Mouse (Mus musculus) brain, embryonic 14.5 days (tissue): ENCODE results near the gene Commd2.

Experiments
- CTCF ChIP-seq: fragments of 200-500 bp; IDR thresholded peaks from 2 replicates; pipeline ENCODE4 v1.5.1; 2012; ENCODE audit warnings: inconsistent platforms, mild to moderate bottlenecking, moderate library complexity, borderline replicate concordance; ENCODE audit not compliant: insufficient read depth, insufficient read length; ENCODE audit errors: extremely low read depth
- POLR2A ChIP-seq: fragments of 200-500 bp; IDR thresholded peaks from 2 replicates; pipeline ENCODE4 v1.6.1; 2012; ENCODE audit warnings: mild to moderate bottlenecking, inconsistent platforms, borderline replicate concordance; ENCODE audit not compliant: poor library complexity, insufficient read depth, insufficient read length, severe bottlenecking; ENCODE audit errors: extremely low read depth

DNA sequence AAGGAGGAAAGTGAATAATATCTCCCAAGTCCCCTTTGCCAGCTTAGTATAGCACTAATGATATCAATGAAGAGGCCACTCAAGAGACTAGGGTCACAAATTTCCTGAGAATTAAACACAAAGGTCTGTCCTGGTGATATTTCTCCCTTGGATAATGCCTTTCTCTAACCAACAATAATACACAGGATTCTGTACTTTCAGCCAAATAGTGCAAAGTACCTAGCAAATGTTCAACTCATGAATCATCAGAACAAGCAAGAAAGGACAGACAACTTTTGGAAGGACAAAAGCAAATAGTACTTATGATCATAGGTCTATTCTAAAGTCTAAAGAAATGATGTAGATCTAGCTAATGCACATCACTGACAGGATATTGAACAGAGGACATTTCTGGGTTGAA, 56.0 kb downstream of the Commd2 start:
- TF ChIP-seq CTCF (no peak), POLR2A (no peak)
